Mouse (Mus musculus): ENCODE results near the gene Creld1. TPM values are rescaled to one million over a fixed set of nuclear protein-coding genes. Genes with fewer than 3 reads are reported as not detected.

Creld1 gene
- polyA plus RNA-seq (2016; fragmentation: Nextera tagmentation; extraction: Ambion mirVana), result 47.5 and 54.3 TPM in 2 replicates

DNA sequence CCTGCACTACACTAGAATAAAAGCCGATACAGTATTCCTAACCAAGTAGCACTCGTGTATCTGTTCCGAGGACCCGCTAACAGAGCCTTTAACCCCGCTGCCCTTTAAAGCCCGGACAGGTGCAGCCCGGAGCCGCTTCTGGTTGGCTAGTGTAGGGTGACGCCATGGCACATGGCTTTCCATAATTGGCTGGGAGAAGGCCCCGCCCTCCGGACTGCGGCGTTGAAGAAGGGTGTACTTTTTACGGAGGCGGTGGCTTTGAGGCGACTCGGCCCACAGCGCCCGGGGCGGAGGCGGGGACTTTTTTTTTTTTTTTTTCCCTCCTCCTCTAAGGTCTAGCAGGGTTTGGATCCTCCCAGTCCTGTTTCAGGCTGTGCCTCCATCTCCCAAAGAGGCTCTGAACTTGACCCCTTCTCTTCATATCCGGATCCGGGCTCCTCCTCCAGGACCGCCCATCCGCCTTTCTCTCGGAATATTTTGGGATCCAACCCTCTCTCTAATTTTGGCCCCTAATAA is at the start of gene Creld1:
Creld1 (plus strand) TSS at position 198 of the 516 bp plus-strand sequence.
- Histone ChIP-seq H3K27me3 (peaks cover 16% of the 10 kb centered on the region), H3K27ac (peak within 1 kb of the TSS; percentile 87), H3K9me3 (replicated peaks) (no peaks in the 10 kb centered on the region), H3K4me2 (replicated peaks) (peak within 1 kb of the TSS; percentile 84), H3K9ac (peak within 1 kb of the TSS; percentile 81), H3K36me3 (peaks cover 13% of the 10 kb centered on the region), H3K4me1 (peaks cover 39% of the 10 kb centered on the region), H3K4me3 (peak within 1 kb of the TSS; percentile 52)
- peak; percentile 96 for ATAC-seq (ENCODE audit: low FRiP score)
- WGBS, result under 1% methylated on average over 26 of the region's 26 CpGs

DNA sequence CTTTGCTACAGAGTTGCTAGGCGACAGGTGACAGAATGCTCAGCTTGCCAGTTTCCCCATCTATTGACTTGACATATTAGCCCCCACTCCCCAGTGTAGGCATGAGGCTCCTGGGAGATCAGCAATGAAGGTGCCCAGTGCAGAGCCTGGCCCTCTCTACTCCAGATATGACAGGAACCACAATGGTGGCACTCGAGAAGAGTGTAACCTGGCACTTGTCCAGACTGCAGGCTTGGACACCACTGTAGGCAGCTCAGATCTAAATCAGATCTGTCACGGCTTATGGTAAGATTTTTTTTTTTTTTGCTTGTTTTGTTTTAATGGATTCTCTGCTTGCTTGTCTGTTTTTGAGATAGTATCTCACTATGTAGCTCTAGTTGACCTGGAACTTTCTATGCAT is 49.4 kb upstream of the Creld1 start:
- 73% methylated on average over 3 of the region's 3 CpGs for WGBS
- no peaks in the 10 kb centered on the region for H3K36me3 ChIP-seq

DNA sequence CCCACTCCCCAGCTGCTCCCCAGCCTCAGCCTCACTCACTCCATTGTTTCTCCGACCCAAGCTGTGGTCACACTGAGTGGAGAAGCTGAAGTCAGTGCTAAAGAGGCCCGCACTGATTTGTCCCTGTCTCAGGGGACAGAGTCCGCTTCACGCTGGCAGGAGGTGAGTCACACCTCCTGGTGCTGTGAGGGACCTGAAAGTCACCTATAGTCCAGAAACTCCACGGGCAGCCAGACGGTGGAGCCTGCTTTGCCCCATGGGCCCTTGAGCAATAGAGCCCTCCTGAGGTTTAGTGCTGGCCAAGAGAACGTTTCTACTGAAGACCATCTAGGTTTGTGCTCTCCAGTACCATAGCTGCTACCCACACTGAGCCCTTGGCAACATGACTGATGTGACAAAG is 48.4 kb upstream of the Creld1 start:
- Histone ChIP-seq H3K9me3 (replicated peaks) (no peaks in the 10 kb centered on the region), H3K4me3 (no peak overlapping the region), H3K27ac (no peak overlapping the region), H3K27me3 (peaks cover 2% of the 10 kb centered on the region; the same call in 1 of the 2 replicates), H3K36me3 (no peaks in the 10 kb centered on the region), H3K4me2 (replicated peaks) (no peak overlapping the region), H3K4me1 (no peaks in the 10 kb centered on the region), H3K9ac (no peak overlapping the region)
- WGBS, result 67% methylated on average over 7 of the region's 7 CpGs
- no peak for ATAC-seq (ENCODE audit: low FRiP score)

More for the DNA sequence above, 49.4 kb upstream of the Creld1 start:
- Histone ChIP-seq H3K4me2 (replicated peaks) (no peak overlapping the region), H3K9ac (no peak overlapping the region), H3K9me3 (replicated peaks) (no peaks in the 10 kb centered on the region), H3K27me3 (peaks cover 2% of the 10 kb centered on the region; the same call in 1 of the 2 replicates), H3K4me3 (no peak overlapping the region), H3K4me1 (no peaks in the 10 kb centered on the region), H3K27ac (no peak overlapping the region)
- ATAC-seq (ENCODE audit: low FRiP score), result no peak

DNA sequence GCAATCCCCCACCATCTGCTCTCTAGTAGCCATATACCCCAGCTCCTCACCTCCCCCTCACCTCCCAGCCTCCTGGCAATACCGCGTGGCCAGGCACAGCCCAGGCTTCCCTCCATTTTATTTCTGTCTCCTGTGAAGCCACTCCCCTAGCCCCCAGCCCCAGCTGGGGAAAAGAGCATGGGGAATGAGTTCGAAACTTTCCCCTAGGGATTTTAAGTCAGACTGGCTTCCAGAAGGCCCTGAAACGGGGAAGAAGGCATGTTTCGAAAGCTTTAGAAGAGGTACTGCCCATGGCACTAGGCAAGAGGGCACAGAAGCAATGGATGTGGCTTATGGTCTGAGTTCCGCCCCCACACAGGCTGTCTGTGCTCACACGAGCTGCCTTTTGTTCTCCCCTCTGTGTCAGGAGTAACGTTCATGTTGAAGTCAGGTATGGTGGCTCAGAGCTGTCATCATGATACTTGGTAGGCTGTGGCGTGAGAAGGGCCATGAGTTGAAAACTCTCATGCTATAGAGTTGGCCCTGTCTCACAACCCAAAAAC is 47.4 kb upstream of the Creld1 start, which contains the start of gene Cidec:
Cidec (minus strand) TSS at position 97 of the 542 bp plus-strand sequence.
- H3K4me1 ChIP-seq, result no peaks in the 10 kb centered on the region
- ATAC-seq (ENCODE audit: low FRiP score), result no peak
- no peak within 1 kb of the TSS for H3K27ac ChIP-seq
- WGBS, result 74% methylated on average over 9 of the region's 9 CpGs
- no peak within 1 kb of the TSS for H3K9ac ChIP-seq
- H3K4me2 ChIP-seq (replicated peaks), result no peak within 1 kb of the TSS
- H3K9me3 ChIP-seq (replicated peaks), result no peaks in the 10 kb centered on the region
- H3K4me3 ChIP-seq, result no peak within 1 kb of the TSS
- peaks cover 2% of the 10 kb centered on the region; the same call in 1 of the 2 replicates for H3K27me3 ChIP-seq
- H3K36me3 ChIP-seq, result no peaks in the 10 kb centered on the region

GRCm38 (mm10) chr6:113437135-113437534 is 46.0 kb upstream of the Creld1 start:
- WGBS, result 82% methylated on average over 12 of the region's 12 CpGs
- Histone ChIP-seq H3K27ac (no peak overlapping the region), H3K27me3 (peaks cover 2% of the 10 kb centered on the region; the same call in 1 of the 2 replicates), H3K9ac (no peak overlapping the region), H3K4me3 (no peak overlapping the region), H3K4me2 (replicated peaks) (no peak overlapping the region), H3K4me1 (no peaks in the 10 kb centered on the region), H3K9me3 (replicated peaks) (no peaks in the 10 kb centered on the region), H3K36me3 (no peaks in the 10 kb centered on the region)
- no peak for ATAC-seq (ENCODE audit: low FRiP score)

- Histone ChIP-seq H3K27ac (no peak overlapping the region), H3K4me1 (peaks cover 8% of the 10 kb centered on the region)
- WGBS, result 61% methylated on average over 12 of the region's 12 CpGs
Measured at GRCm38 (mm10) chr6:113438721-113439430, 44.2 kb upstream of the Creld1 start.

GRCm38 (mm10) chr6:113440686-113441085 is 42.4 kb upstream of the Creld1 start:
- Histone ChIP-seq H3K4me1 (peaks cover 8% of the 10 kb centered on the region), H3K9me3 (replicated peaks) (no peaks in the 10 kb centered on the region), H3K4me2 (replicated peaks) (no peak overlapping the region), H3K4me3 (no peak overlapping the region), H3K27me3 (no peaks in the 10 kb centered on the region), H3K36me3 (no peaks in the 10 kb centered on the region), H3K27ac (no peak overlapping the region), H3K9ac (no peak overlapping the region)
- 82% methylated on average over 3 of the region's 3 CpGs for WGBS
- ATAC-seq (ENCODE audit: low FRiP score), result no peak

More at GRCm38 (mm10) chr6:113438721-113439430, 44.2 kb upstream of the Creld1 start:
- Histone ChIP-seq H3K4me2 (replicated peaks) (no peak overlapping the region), H3K27me3 (peaks cover 2% of the 10 kb centered on the region; the same call in 1 of the 2 replicates), H3K36me3 (no peaks in the 10 kb centered on the region), H3K9ac (no peak overlapping the region), H3K4me3 (no peak overlapping the region), H3K9me3 (replicated peaks) (no peaks in the 10 kb centered on the region)
- no peak for ATAC-seq (ENCODE audit: low FRiP score)

DNA sequence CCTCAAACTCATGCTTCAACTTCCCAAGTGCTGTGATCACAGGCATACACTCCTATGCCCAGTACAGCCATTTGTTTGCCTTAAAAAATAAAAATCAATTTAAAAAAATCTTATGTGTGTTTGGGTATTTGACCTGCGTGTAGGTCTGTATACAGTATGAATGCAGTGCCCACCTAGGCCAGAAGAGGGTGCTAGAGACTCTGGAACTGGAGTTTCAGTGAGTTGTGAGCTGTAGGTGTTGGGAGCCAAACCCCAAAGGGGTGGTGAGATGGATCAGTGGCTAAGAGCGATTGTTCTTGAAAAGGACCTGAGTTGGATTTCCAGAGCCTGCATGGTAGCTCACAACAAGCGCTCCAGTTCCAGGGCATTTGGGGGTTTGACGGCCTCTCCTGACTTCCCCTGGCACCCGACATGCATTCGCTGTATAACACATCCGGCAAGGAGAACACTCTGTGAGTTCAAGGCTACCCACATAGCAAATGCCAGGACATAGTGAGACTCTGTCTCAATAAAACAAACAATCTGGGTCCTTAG is 41.9 kb upstream of the Creld1 start:
- Histone ChIP-seq H3K27ac (no peak overlapping the region), H3K36me3 (no peaks in the 10 kb centered on the region), H3K4me2 (replicated peaks) (no peak overlapping the region), H3K4me1 (peaks cover 8% of the 10 kb centered on the region), H3K27me3 (no peaks in the 10 kb centered on the region), H3K4me3 (no peak overlapping the region), H3K9ac (no peak overlapping the region), H3K9me3 (replicated peaks) (no peaks in the 10 kb centered on the region)
- 57% methylated on average over 7 of the region's 7 CpGs for WGBS
- no peak for ATAC-seq (ENCODE audit: low FRiP score)

- peaks cover 8% of the 10 kb centered on the region for H3K4me1 ChIP-seq
- H3K4me3 ChIP-seq, result peak overlapping the region; percentile 82
- H3K27ac ChIP-seq, result peak overlapping the region; percentile 68
- H3K4me2 ChIP-seq (replicated peaks), result peak overlapping the region; percentile 86
- H3K36me3 ChIP-seq, result peaks cover 8% of the 10 kb centered on the region
- H3K9ac ChIP-seq, result peak overlapping the region; percentile 92
- H3K27me3 ChIP-seq, result no peaks in the 10 kb centered on the region
- peak; percentile 30; the same call in 1 of the 2 replicates for ATAC-seq (ENCODE audit: low FRiP score)
- no peaks in the 10 kb centered on the region for H3K9me3 ChIP-seq (replicated peaks)
- 39% methylated on average over 9 of the region's 9 CpGs for WGBS
Measured at GRCm38 (mm10) chr6:113442087-113442441, 41.0 kb upstream of the Creld1 start.

GRCm38 (mm10) chr6:113442442-113443090 is 40.5 kb upstream of the Creld1 start, which contains the start of gene Jagn1:
Jagn1 (plus strand) TSS chr6:113442569.
- H3K27me3 ChIP-seq, result no peaks in the 10 kb centered on the region
- H3K27ac ChIP-seq, result peak within 1 kb of the TSS; percentile 68
- peak within 1 kb of the TSS; percentile 82 for H3K4me3 ChIP-seq
- H3K4me1 ChIP-seq, result peaks cover 8% of the 10 kb centered on the region
- WGBS, result under 1% methylated on average over 40 of the region's 45 CpGs
- ATAC-seq (ENCODE audit: low FRiP score), result peak; percentile 92
- peaks cover 13% of the 10 kb centered on the region for H3K36me3 ChIP-seq
- H3K4me2 ChIP-seq (replicated peaks), result peak within 1 kb of the TSS; percentile 86
- H3K9ac ChIP-seq, result peak within 1 kb of the TSS; percentile 92
- H3K9me3 ChIP-seq (replicated peaks), result no peaks in the 10 kb centered on the region

GRCm38 (mm10) chr6:113443091-113443490 is 40.0 kb upstream of the Creld1 start:
- Histone ChIP-seq H3K4me3 (peak overlapping the region; percentile 82), H3K4me2 (replicated peaks) (peak overlapping the region; percentile 86), H3K36me3 (peaks cover 18% of the 10 kb centered on the region), H3K4me1 (peaks cover 8% of the 10 kb centered on the region), H3K9me3 (replicated peaks) (no peaks in the 10 kb centered on the region), H3K27ac (no peak overlapping the region), H3K9ac (peak overlapping the region; percentile 92), H3K27me3 (no peaks in the 10 kb centered on the region)
- ATAC-seq (ENCODE audit: low FRiP score), result no peak
- 50% methylated on average over 12 of the region's 12 CpGs for WGBS
